Mouse (Mus musculus) forebrain, embryonic 10.5 days (tissue): Measurements from ENCODE around the gene Fads3. TPM values are rescaled to one million over a fixed set of nuclear protein-coding genes. Genes with fewer than 3 reads are reported as not detected.

Experiments used
- DNase-seq: peaks from one replicate; pipeline ENCODE4 v3.0.0-alpha.2; 2017; ENCODE audit warnings: low spot score; ENCODE audit errors: extremely low spot score
- H3K27ac ChIP-seq: fragments of 300-500 bp; sonication (generic); 2 replicates; pipeline ENCODE4 v1.5.1; 2016; ENCODE audit warnings: mild to moderate bottlenecking
- H3K27me3 ChIP-seq: fragments of 300-500 bp; sonication (generic); 2 replicates; pipeline ENCODE4 v1.6.1; 2016; ENCODE audit warnings: mild to moderate bottlenecking; ENCODE audit not compliant: poor library complexity, severe bottlenecking
- H3K36me3 ChIP-seq: fragments of 300-500 bp; sonication (generic); replicated peaks from 2 replicates; pipeline ENCODE4 v1.6.1; 2016; ENCODE audit warnings: mild to moderate bottlenecking, moderate library complexity
- H3K4me1 ChIP-seq: fragments of 300-500 bp; sonication (generic); 2 replicates; pipeline ENCODE4 v1.6.1; 2016
- H3K4me3 ChIP-seq: fragments of 300-500 bp; sonication (generic); 2 replicates; pipeline ENCODE4 v1.5.1; 2016; ENCODE audit warnings: mild to moderate bottlenecking, moderate library complexity
- H3K9me3 ChIP-seq: fragments of 300-500 bp; sonication (generic); 2 replicates; pipeline ENCODE4 v1.6.1; 2016; ENCODE audit warnings: mild to moderate bottlenecking, moderate library complexity
- whole genome bisulfite sequencing: fragments of 180-500 bp; shearing (Covaris S2); methylation state at CpG from one replicate; pipeline ENCODE4 v1.1.7; 2016; 5-methylcytosine and 5-hydroxymethylcytosine counted together
- polyA plus RNA-seq: library from polyadenylated mRNA; unstranded; fragments of >200 nt; fragmentation: Nextera tagmentation; extraction: Ambion mirVana; gene quantifications from 2 replicates; pipeline ENCODE4 v1.2.1, GENCODE M21; 2016

Fads3 gene
- polyA plus RNA-seq, result 4.6 and 5.5 TPM in 2 replicates

DNA sequence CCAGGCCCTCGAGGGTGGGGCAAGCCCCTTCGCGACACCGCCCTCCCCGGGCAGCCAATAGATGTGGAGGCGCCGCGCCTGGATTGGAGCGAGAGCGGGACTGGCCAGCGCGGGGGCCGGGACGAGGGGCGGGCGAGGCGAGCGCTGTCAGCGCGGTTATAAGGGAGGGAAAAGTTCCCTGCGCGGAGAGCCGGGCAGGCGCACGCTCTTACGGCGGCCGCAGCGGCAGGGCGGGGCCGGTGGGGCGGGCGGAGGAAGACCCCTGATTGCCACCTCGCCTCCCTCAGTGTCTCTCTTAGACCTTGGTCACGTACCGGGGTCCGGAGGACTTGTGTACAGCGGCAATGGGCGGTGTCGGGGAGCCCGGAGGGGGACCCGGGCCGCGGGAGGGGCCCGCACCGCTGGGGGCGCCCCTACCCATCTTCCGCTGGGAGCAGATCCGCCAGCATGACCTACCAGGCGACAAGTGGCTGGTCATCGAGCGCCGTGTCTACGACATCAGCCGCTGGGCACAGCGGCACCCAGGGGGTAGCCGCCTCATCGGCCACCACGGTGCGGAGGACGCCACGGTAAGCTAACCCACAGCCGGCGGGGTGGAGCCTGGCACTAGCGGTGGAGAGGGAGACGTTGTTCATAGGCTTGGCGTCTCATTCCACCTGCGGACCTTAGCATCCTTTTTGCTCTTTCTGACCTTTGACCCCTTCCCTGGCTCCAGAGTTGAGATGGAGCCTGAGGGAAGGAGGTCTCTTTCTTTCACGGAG lies at the start of gene Fads3:
TSS of gene Fads3 (plus strand) at position 182 of the 761 bp plus-strand sequence.
- WGBS, result under 1% methylated on average over 67 of the region's 69 CpGs
- peak within 1 kb of the TSS; percentile 86 for H3K27ac ChIP-seq
- peaks cover 53% of the 10 kb centered on the region for H3K27me3 ChIP-seq

DNA sequence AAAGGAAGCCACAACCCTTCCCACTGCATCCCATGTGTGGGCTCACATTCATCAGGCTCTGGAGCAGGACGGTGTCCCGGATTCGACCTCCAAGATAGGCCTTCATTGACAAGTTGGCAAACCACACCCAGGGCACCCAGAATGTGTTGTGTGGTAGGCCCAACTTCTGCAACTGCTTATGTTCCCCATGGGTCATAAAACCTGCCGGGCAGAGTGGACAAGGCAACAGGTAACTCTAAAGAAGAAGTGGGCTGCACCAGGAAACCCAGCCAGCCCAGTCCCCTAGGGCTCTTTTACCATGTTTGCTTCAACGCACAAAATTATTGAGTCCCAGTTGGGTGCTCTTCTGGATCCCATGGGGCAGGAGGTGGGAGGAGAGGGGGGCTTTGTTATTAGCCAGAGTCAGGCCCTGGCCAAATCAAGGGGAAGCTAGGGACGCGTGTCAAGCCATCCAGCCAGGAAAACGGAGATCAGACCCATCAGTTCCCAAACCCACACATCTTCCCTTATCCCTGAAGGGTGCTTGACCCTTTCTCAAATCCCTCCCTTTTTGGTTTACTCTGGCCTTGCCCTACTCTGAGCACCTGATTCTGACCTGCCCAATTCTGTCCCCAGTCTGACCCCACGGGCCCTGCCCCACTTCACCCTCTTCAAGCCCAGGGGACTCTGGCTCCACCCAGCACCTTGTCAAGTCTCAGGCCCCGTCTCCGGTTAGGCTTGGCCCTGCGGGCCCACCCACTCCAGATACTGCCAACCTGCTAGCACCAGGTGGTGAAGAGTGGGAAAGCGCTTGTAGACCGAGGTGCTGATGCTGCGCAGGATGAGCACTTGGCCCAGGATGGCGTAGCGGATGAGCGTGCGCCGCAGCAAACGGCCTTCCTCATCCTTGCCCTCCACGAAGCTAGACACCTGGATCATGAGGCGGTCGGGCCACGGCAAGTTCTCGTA lies 49.1 kb upstream of the Fads3 start:
- DNase-seq, result no peak
- Histone ChIP-seq H3K27ac (peak overlapping the region; percentile 80), H3K27me3 (peaks cover 12% of the 10 kb centered on the region), H3K4me3 (peak overlapping the region; percentile 48), H3K9me3 (no peaks in the 10 kb centered on the region), H3K4me1 (peaks cover 24% of the 10 kb centered on the region), H3K36me3 (no peaks in the 10 kb centered on the region)
- WGBS, result 43% methylated on average over 26 of the region's 26 CpGs

More for the DNA sequence above, at the start of gene Fads3:
- peaks cover 25% of the 10 kb centered on the region for H3K4me1 ChIP-seq
- no peaks in the 10 kb centered on the region; the same call in 1 of the 2 replicates for H3K9me3 ChIP-seq
- DNase-seq, result peak; percentile 75
- H3K36me3 ChIP-seq, result no peaks in the 10 kb centered on the region
- H3K4me3 ChIP-seq, result peak within 1 kb of the TSS; percentile 74

GRCm38 (mm10) chr19:9993036-9993656 lies 48.2 kb upstream of the Fads3 start:
- Histone ChIP-seq H3K36me3 (no peaks in the 10 kb centered on the region), H3K4me3 (peak overlapping the region; percentile 48), H3K4me1 (peaks cover 20% of the 10 kb centered on the region), H3K27ac (peak overlapping the region; percentile 80), H3K27me3 (peaks cover 12% of the 10 kb centered on the region), H3K9me3 (no peaks in the 10 kb centered on the region)
- 11% methylated on average over 17 of the region's 17 CpGs for WGBS
- peak; percentile 93 for DNase-seq

DNA sequence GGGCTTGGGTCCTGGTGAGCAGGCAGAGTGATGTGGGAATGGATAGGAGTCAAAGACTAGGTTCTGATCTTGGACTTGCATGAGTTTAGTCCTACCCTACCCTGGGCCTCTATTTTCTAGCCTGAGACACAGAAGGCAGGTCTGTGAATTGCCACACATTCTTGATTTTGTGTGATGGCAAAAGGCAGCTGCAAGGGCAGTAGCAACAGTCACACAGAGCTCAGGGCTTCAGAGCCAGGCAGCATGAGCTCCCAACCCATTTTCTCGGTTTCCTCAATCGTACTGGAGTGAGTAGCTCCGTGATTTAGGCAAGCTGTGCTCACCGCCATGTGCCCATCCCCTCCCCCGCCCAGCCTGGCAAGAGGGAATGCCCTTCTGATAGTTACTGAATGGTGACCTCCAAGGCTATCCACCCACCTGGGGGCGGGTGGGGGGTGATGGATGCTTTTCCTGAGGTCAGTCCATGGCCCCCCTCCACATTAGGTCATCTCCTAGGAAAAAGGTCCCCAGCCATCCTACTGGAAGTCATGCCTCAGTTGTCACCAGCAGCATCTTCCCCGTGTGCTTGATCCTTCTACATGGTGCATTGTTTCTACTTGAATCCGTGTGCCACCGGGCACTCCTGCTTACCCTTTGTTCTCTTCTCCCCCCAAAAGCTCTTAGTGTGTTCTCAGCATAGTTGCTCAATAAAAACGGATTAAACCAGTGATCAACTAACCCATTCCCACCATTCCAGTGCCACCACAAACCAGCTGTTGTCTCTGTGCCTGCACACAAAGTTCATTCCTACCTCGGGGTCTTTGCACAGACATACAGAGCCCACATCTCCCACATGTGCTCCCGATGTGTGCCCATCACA lies 43.9 kb upstream of the Fads3 start:
- peaks cover 3% of the 10 kb centered on the region for H3K27me3 ChIP-seq
- no peak for DNase-seq
- WGBS, result 80% methylated on average over 12 of the region's 12 CpGs
- H3K4me1 ChIP-seq, result peaks cover 12% of the 10 kb centered on the region
- H3K27ac ChIP-seq, result no peak overlapping the region
- H3K4me3 ChIP-seq, result no peak overlapping the region
- no peaks in the 10 kb centered on the region; the same call in 1 of the 2 replicates for H3K9me3 ChIP-seq
- H3K36me3 ChIP-seq, result no peaks in the 10 kb centered on the region

- Histone ChIP-seq H3K4me3 (no peak overlapping the region), H3K9me3 (no peaks in the 10 kb centered on the region; the same call in 1 of the 2 replicates)
Observed at GRCm38 (mm10) chr19:9998063-9998416, 43.3 kb upstream of the Fads3 start.

DNA sequence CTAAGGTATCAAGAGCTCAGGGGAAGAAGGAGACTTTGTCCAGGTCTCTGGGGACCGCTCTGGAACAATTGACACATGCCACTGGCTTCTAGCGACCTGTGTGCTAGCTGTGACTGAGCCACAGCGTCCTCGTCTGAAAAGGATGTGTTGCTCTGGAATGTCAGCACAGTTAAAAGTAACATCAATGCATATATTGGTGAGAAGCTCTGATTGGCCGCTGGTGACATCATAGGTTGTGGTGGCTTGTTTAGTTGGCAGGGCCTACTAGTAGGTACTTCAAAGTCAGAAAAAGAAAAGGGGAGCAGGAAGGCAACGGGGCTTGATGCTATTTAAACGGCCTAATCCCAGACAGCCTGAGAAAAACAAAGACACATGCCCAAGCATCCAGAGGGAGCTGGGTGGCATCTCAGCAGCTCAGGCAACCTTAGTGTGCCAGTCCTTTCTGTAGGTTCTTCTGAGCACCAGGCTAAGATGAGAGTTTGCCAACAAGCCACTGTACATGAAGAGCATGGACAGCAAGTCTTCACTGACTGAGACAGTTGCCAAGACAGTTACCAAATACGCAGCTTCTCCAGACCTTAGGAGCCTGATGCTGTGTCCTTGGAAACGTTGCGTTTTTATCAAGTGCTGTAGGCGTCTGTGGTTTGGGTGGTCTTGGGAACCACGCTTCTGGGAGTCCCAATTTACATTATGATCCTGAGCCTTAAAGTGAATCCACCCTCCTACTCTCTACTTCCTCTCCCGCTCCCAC lies 42.5 kb upstream of the Fads3 start:
- no peaks in the 10 kb centered on the region for H3K27me3 ChIP-seq
- H3K36me3 ChIP-seq, result no peaks in the 10 kb centered on the region
- no peak overlapping the region for H3K27ac ChIP-seq
- no peaks in the 10 kb centered on the region; the same call in 1 of the 2 replicates for H3K9me3 ChIP-seq
- 74% methylated on average over 13 of the region's 13 CpGs for WGBS
- DNase-seq, result no peak
- no peaks in the 10 kb centered on the region for H3K4me1 ChIP-seq
- no peak overlapping the region for H3K4me3 ChIP-seq

More at GRCm38 (mm10) chr19:9998063-9998416, 43.3 kb upstream of the Fads3 start:
- WGBS, result 74% methylated on average over 2 of the region's 2 CpGs
- H3K27me3 ChIP-seq, result no peaks in the 10 kb centered on the region
- no peak overlapping the region for H3K27ac ChIP-seq
- DNase-seq, result no peak
- H3K4me1 ChIP-seq, result peaks cover 6% of the 10 kb centered on the region
- no peaks in the 10 kb centered on the region for H3K36me3 ChIP-seq

DNA sequence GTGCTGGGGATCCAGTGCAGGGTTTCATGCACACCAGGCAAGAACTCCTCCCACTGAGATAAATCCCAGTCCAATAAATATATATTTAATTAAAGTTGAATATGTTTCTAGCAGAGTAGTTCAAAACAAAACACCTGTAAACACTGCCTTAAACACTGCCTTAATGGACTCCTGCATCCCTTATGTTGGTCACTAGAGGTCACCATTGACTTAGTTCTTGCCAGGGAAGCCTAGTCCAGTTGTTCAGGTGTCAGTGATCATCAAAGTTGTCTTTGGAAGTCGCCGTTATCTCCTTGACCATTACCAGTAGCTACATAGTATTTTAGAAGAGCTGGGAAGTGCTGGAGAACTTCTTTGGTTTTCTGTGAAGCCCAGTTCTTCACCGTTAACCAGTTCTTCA lies 41.0 kb upstream of the Fads3 start:
- Histone ChIP-seq H3K36me3 (no peaks in the 10 kb centered on the region), H3K9me3 (no peaks in the 10 kb centered on the region; the same call in 1 of the 2 replicates), H3K27ac (no peak overlapping the region), H3K27me3 (no peaks in the 10 kb centered on the region), H3K4me1 (no peaks in the 10 kb centered on the region), H3K4me3 (no peak overlapping the region)
- DNase-seq, result no peak
- 42% methylated on average over 3 of the region's 3 CpGs for WGBS

DNA sequence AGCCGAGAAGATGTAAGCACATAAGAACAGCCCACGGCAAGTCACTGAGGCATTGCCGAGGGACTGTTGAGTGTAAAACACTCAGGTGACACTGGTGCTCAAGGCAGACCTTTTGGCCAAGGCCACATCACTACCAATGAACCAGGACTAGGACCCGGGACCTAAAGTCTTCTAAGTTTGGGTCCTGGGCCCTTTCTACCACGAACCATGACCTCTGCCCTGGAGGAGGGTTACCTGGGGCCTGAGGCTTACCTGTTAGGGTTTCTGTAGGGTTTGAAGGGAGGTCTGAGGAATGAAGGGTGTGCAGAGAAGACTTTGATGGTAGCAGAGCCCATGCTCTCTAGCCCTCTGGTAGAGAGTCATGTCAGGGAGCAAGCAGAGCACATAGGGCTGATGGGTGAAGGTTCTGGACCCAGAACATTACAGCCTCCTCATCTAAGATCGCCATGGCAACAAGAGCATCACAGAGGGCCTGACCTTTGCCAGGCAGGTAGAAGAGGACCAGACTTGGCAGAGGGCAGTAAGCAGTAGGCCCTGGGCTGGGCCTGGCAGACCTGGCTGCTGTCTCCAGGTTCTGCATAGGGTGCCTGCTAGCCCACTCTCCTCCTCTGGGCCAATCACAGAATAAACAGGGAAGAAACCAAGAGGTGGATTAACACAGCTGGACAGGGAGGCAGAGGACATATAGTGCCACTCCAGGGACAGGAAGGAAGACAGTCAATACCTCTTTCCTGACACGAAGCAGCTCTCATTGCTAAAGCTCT lies 40.0 kb upstream of the Fads3 start, which contains the start of the genes Best1 and Rab3il1:
TSS of gene Best1 (minus strand) at position 428 of the 764 bp plus-strand sequence.
TSS of gene Rab3il1 (plus strand) at position 464 of the 764 bp plus-strand sequence.
- WGBS, result 82% methylated on average over 7 of the region's 7 CpGs
- no peak within 1 kb of the TSS for H3K27ac ChIP-seq
- no peaks in the 10 kb centered on the region; the same call in 1 of the 2 replicates for H3K9me3 ChIP-seq
- no peaks in the 10 kb centered on the region for H3K4me1 ChIP-seq
- no peak within 1 kb of the TSS for H3K4me3 ChIP-seq
- H3K27me3 ChIP-seq, result no peaks in the 10 kb centered on the region
- no peaks in the 10 kb centered on the region for H3K36me3 ChIP-seq
- DNase-seq, result no peak

DNA sequence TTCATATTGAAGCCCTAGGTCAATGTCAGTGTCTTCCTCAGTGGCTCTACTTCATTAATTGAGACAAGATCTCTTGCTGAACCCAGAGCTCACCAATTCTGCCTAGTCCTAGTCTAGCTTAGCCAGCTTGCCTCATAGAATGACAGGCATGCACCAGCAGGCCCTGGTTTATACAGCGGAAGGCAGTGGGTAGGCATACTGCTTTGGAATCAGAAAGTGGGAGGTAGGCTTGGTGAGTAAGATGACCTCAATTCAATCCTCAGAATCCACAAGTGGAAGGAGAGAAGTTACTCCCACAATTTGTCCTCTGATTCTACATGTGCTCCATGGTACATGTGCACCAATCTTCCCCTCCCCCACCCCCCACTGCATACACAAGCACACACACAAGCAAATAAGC lies 37.7 kb upstream of the Fads3 start:
- H3K9me3 ChIP-seq, result no peaks in the 10 kb centered on the region; the same call in 1 of the 2 replicates
- no peaks in the 10 kb centered on the region for H3K27me3 ChIP-seq
- H3K4me1 ChIP-seq, result no peaks in the 10 kb centered on the region
- DNase-seq, result no peak
- 97% methylated on average over 1 of the region's 1 CpGs for WGBS
- H3K4me3 ChIP-seq, result no peak overlapping the region
- no peak overlapping the region for H3K27ac ChIP-seq
- H3K36me3 ChIP-seq, result no peaks in the 10 kb centered on the region

GRCm38 (mm10) chr19:10011408-10011807 lies 30.0 kb upstream of the Fads3 start:
- peaks cover 4% of the 10 kb centered on the region; the same call in 1 of the 2 replicates for H3K27me3 ChIP-seq
- 94% methylated on average over 1 of the region's 1 CpGs for WGBS
- H3K27ac ChIP-seq, result no peak overlapping the region
- no peaks in the 10 kb centered on the region for H3K36me3 ChIP-seq
- no peak overlapping the region for H3K4me3 ChIP-seq
- no peak for DNase-seq
- peaks cover 35% of the 10 kb centered on the region for H3K4me1 ChIP-seq
- no peaks in the 10 kb centered on the region for H3K9me3 ChIP-seq
